Mouse (Mus musculus) adrenal gland, postnatal 14 days (tissue): ENCODE data around the gene Slco4a1. TPM values are rescaled to one million over a fixed set of nuclear protein-coding genes. Genes with fewer than 3 reads are reported as not detected.

Source experiments
- DNase-seq: peaks from one replicate; pipeline ENCODE4 v3.0.0; 2021; ENCODE audit warnings: mixed read lengths
- total RNA-seq: library from RNA; stranded (reverse); gene quantifications from 2 replicates; pipeline ENCODE4 v1.2.3, GENCODE M21; 2021

Slco4a1 gene
- total RNA-seq, 1 experiment from 2014 or later = 7.0 TPM

GRCm38 (mm10) chr2:180445962-180446361, 10.1 kb upstream of the Slco4a1 start:
- DNase-seq = no peak

- DNase-seq = no peak
These were observed 7.0 kb upstream of the Slco4a1 start for GRCm38 (mm10) chr2:180449007-180449406.

DNA sequence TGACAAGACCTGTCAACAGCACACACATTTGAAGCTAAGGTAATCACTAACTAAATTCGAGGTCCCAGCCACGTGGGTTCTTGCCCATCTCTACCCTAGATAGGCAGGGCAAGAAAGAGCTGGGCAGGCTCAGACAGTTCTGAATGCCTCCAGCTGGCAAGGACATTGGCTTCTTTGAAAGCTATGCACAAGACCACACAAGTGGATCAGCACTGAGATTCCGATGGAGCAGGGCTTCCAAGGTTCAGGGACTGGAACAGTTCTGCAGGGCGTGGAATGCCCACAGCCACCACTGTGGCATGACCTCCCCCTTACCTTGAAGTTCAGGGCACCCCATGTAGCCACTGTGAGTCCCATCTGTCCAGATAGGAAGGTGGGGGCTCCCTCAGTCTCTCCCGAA, 5.5 kb upstream of the Slco4a1 start:
- DNase-seq = no peak

DNA sequence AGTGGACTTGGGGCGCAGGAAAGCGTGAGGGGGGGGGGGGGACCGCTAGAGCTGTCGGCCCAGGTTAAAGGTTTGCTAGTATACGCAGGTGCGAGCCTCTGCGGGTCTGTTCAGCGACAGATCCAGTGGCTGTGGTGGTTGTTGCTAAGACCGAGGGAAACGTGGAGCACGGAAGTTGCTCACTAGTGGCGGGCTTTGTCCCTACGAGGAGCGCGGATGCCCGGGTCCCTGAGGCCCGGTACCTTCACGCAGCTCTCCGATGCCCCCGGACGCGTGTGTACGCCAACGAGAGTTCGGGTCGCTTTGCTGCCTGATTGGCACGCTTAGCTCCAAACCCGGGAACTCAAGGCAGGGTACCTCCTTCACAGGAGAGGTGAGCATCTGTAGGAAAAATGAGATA, 660 bp downstream of the Slco4a1 start:
- DNase-seq = no peak

GRCm38 (mm10) chr2:180457680-180458079, 1.6 kb downstream of the Slco4a1 start:
- DNase-seq = no peak

GRCm38 (mm10) chr2:180459437-180459836, 3.4 kb downstream of the Slco4a1 start:
- peak; percentile 37 for DNase-seq

GRCm38 (mm10) chr2:180460801-180461200, 4.8 kb downstream of the Slco4a1 start:
- no peak for DNase-seq

- DNase-seq = no peak
These were observed 6.5 kb downstream of the Slco4a1 start for GRCm38 (mm10) chr2:180462593-180462992.

DNA sequence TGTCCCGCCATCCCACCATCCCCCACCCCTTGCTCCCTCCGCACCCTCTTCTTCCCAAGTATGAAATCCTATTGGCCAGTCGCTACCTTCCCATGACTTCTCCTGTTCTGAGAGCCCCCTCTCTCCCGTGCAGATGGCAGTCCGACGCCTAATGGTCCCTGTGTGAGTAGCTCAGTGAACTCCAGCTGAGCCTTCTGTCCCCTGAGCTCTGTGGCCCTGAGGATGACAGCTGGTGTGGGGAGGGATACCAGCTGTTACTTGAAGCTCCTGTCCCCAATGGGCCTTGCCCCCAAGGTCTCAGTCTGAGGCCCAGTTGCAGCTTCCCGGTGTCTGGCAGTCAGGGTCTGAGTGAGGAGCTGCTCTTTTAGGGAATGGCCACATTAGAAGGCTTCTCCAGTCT, 10.5 kb downstream of the Slco4a1 start:
- peak; percentile 25 for DNase-seq

DNA sequence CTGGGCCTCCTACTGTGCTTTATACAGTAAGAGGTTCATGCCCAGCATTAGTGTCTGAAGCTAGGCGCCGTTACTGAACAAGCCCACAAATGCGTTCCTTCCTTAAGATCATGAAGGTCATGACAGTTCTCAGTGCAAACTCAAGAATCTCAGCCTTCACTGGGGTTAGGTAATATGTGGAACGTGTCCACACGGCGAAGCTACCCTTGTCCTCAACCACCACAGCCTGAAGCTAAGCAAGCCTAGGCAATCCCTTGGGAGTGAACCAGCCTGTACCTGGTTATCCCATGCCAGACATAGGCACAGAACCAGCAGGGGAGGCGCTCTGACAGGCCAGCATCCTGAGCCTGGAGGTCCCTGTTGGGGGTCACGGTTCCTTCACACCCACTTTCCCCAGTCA, 12.8 kb downstream of the Slco4a1 start:
- peak; percentile 36 for DNase-seq

DNA sequence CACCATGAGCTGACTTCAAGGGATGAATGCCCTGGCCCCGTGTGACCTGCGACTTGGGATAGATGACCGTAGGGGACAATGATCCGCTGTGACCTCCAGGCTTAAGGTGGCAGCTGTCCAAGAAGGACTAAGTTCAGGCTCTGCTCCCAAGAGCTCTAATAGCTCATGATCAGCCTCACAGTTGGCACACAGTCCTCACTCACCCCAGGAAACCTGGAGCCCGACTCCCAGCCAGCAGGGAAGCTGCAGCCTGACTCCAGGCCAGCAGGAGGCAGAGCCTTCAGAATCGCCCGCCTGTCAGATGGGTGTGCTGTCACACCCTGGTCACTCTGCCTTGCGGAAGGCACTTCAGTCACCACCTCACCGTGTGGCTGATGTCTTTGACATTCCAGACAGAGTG, 13.7 kb downstream of the Slco4a1 start:
- peak; percentile 73 for DNase-seq

- peak; percentile 66 for DNase-seq
These were observed 16.4 kb downstream of the Slco4a1 start for GRCm38 (mm10) chr2:180472306-180473079.

DNA sequence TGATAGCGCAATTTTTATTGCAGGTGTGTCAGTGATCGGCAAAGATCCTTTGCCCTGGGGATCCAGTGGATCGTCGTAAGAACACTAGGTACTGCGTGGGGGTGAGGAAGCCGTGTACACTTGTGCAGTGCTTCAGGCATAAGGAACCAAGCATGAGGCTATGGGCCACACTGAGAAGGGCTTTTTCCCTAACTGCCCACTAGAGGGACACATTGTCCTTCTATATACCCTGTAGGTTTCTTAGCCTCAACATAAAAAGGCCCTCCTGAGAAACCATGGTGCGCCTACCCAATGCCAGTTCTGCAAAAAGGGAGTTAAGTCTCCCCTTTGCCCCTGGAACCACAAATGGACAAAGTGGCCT, 17.0 kb downstream of the Slco4a1 start:
- DNase-seq = peak; percentile 52

DNA sequence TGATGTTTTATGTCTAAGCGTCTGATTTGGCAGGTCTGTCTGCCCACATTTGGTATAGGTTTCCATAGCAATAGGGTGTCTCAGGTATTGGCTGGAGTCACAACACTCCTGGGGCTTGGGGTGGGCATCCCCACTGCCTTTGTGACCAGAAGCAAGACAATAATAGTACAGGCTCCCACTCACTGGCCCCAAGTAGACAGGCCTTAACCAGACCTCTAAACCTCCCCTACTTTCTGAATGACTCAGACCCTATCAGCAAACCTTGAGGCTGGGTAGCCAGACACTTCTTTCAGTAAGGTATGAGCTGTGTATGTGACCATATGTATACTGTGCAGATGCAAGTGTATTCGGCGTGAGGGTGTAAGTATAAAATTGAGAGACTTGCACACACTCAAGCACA, 18.8 kb downstream of the Slco4a1 start:
- DNase-seq = no peak

DNA sequence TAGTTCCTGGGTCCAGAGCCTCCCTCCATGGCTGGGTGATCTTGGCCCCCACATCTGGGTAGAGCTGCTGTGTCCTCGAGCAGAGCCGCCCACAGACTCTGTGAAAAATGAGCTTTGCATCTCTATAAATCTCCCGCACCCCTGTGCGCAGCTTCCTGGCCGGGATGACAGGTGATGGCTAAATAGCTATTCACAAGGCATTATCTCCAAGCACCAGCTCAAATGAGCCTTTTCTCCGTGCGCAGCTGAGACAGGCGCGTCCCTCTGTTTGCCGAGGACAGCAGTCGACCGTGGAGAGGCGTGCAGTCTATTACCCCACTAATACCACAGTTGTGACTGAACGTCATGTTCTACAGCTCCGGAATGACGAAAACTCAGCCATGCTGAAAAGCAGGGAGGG, 26.2 kb downstream of the Slco4a1 start:
- no peak for DNase-seq

GRCm38 (mm10) chr2:180484882-180485281, 28.8 kb downstream of the Slco4a1 start:
- no peak for DNase-seq

DNA sequence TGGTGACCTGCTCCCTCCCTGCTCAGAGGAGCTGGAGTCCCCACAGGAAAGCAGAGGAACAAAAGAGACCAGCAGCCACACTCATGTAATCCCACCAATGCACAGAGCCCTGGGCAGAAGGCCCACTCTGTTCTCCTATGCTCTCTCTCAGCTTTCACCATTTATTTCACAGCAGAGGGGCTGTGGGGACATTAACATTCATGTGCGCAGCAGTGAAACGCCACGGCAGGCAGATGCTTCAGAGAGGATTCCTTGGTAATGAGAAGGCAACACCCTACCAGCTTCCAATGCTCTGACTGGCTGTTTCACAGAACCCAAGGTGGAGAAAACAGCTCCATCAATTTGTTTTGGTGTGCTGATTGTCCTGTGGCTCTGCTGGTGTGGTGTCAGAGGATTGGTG, 29.3 kb downstream of the Slco4a1 start:
- DNase-seq = no peak

GRCm38 (mm10) chr2:180488210-180488751, 32.2 kb downstream of the Slco4a1 start:
- no peak for DNase-seq

- DNase-seq = no peak
These were observed 39.9 kb downstream of the Slco4a1 start for GRCm38 (mm10) chr2:180495906-180496305.

GRCm38 (mm10) chr2:180499741-180500140, 43.7 kb downstream of the Slco4a1 start, which contains the start of gene Ntsr1:
Ntsr1 (plus strand) TSS chr2:180499976.
- DNase-seq = peak; percentile 21

DNA sequence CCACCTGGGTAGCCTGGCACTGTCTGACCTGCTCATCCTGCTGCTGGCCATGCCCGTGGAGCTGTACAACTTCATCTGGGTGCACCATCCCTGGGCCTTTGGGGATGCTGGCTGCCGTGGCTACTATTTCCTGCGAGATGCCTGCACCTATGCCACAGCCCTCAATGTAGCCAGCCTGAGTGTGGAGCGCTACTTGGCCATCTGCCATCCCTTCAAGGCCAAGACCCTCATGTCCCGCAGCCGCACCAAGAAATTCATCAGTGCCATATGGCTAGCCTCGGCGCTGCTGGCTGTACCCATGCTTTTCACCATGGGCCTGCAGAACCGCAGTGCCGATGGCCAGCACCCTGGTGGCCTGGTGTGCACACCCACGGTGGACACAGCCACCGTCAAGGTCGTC, 44.7 kb downstream of the Slco4a1 start:
- no peak for DNase-seq

- no peak for DNase-seq
These were observed 45.3 kb downstream of the Slco4a1 start for GRCm38 (mm10) chr2:180501217-180501967.

- no peak for DNase-seq
These were observed 50.2 kb downstream of the Slco4a1 start for GRCm38 (mm10) chr2:180506281-180506680.
